Mouse (Mus musculus) myocyte (in vitro differentiated cells): ENCODE measurements at regions not wholly inside any gene's neighbourhood (a gene's known extent, or its start where the extent isn't known, plus 50 kb on each side); places are given as distances from the start of the nearest gene placed in this dataset.
"Not testable (repeated sequence)": the region's sequence is repeated elsewhere in the genome, so short reads cannot be mapped to it uniquely, and the experiment has no call there.

Experiments used
- H3K27me3 ChIP-seq: one replicate; pipeline ENCODE4 v1.6.1; 2011; ENCODE audit not compliant: control insufficient read depth, insufficient read depth, insufficient read length
- H3K36me3 ChIP-seq: one replicate; pipeline ENCODE4 v1.6.1; 2011; ENCODE audit not compliant: control insufficient read depth, insufficient read depth
- H3K4me2 ChIP-seq: one replicate; pipeline ENCODE4 v1.6.1; 2011; ENCODE audit warnings: low read depth, control low read depth
- H3K4me3 ChIP-seq: one replicate; pipeline ENCODE4 v1.5.1; 2011; ENCODE audit warnings: mild to moderate bottlenecking, control low read depth, moderate library complexity
- H3K79me2 ChIP-seq: one replicate; pipeline ENCODE4 v1.6.1; 2011; ENCODE audit not compliant: control insufficient read depth, insufficient read depth
- H3ac ChIP-seq: one replicate; pipeline ENCODE4 v1.6.1; 2011; ENCODE audit not compliant: control insufficient read depth, insufficient read length
- CEBPB ChIP-seq: IDR thresholded peaks from 2 replicates; pipeline ENCODE4 v1.6.1; 2011; ENCODE audit warnings: mild to moderate bottlenecking, moderate library complexity; ENCODE audit not compliant: poor library complexity, insufficient read depth, severe bottlenecking
- E2F4 ChIP-seq: IDR thresholded peaks from one replicate; pipeline ENCODE4 v1.6.1; 2011; ENCODE audit warnings: mild to moderate bottlenecking, control low read depth, moderate library complexity; ENCODE audit not compliant: insufficient read depth
- MAX ChIP-seq: IDR thresholded peaks from one replicate; pipeline ENCODE4 v1.6.1; 2011; ENCODE audit warnings: low read depth, mild to moderate bottlenecking, control low read depth
- MYOD1 ChIP-seq, 3 experiments: IDR thresholded peaks; one replicate each; pipeline ENCODE4 v1.6.1; 2011; ENCODE audit warnings: control low read depth in 2 of 3, low read depth in 2 of 3, mild to moderate bottlenecking in 2 of 3, moderate library complexity in 1 of 3; ENCODE audit not compliant: insufficient read length in 2 of 3, control insufficient read depth in 1 of 3
- MYOG ChIP-seq, 3 experiments: IDR thresholded peaks; one replicate each; pipeline ENCODE4 v1.6.1; 2011; ENCODE audit warnings: control low read depth in 2 of 3, low read depth in 2 of 3, mild to moderate bottlenecking in 2 of 3; ENCODE audit not compliant: insufficient read length in 2 of 3, control insufficient read depth in 1 of 3, insufficient read depth in 1 of 3
- POLR2A ChIP-seq: IDR thresholded peaks from one replicate; pipeline ENCODE4 v1.6.1; 2011; ENCODE audit warnings: low read depth, mild to moderate bottlenecking, control low read depth, moderate library complexity; ENCODE audit not compliant: insufficient read length
- POLR2AphosphoS2 ChIP-seq: IDR thresholded peaks from one replicate; pipeline ENCODE4 v1.6.1; 2011; ENCODE audit warnings: low read depth, control low read depth; ENCODE audit not compliant: insufficient read length
- REST ChIP-seq: IDR thresholded peaks from one replicate; pipeline ENCODE4 v1.6.1; 2011; ENCODE audit warnings: mild to moderate bottlenecking, control low read depth, moderate library complexity; ENCODE audit not compliant: insufficient read depth, insufficient read length
- SRF ChIP-seq: IDR thresholded peaks from one replicate; pipeline ENCODE4 v1.6.1; 2011; ENCODE audit warnings: low read depth; ENCODE audit not compliant: control insufficient read depth, insufficient read length
- TCF12 ChIP-seq: IDR thresholded peaks from one replicate; pipeline ENCODE4 v1.6.1; 2011; ENCODE audit warnings: mild to moderate bottlenecking, control low read depth; ENCODE audit not compliant: poor library complexity, insufficient read depth, severe bottlenecking
- TCF3 ChIP-seq: IDR thresholded peaks from one replicate; pipeline ENCODE4 v1.6.1; 2011; ENCODE audit warnings: low read depth, control low read depth; ENCODE audit not compliant: insufficient read length
- USF1 ChIP-seq: IDR thresholded peaks from one replicate; pipeline ENCODE4 v1.6.1; 2011; ENCODE audit warnings: low read depth, mild to moderate bottlenecking, control low read depth, moderate library complexity

GRCm38 (mm10) chr2:78309361-78309760, 363.2 kb upstream of the Cwc22 start:
- H3K4me2 ChIP-seq: no peak overlapping the region
- H3ac ChIP-seq: no peak overlapping the region
- H3K36me3 ChIP-seq: no peaks in the 10 kb centered on the region
- H3K27me3 ChIP-seq: no peaks in the 10 kb centered on the region
- no peak overlapping the region for H3K4me3 ChIP-seq
- TF ChIP-seq POLR2AphosphoS2 (no peak), MAX (no peak), POLR2A (no peak), E2F4 (no peak), CEBPB (no peak), REST (no peak)
- H3K79me2 ChIP-seq: no peaks in the 10 kb centered on the region

GRCm38 (mm10) chr2:78306897-78307296, 360.7 kb upstream of the Cwc22 start:
- no peak overlapping the region for H3K4me2 ChIP-seq
- no peaks in the 10 kb centered on the region for H3K36me3 ChIP-seq
- H3K79me2 ChIP-seq: no peaks in the 10 kb centered on the region
- H3ac ChIP-seq: no peak overlapping the region
- TF ChIP-seq MAX (no peak), CEBPB (no peak), POLR2A (no peak), USF1 (no peak), SRF (no peak), MYOG (IDR thresholded peaks at IDR 0.05; ENCODE audit: control insufficient read depth in 1 of 3, insufficient read depth in 1 of 3, insufficient read length in 2 of 3, low read depth in 2 of 3) (no peak)
- H3K27me3 ChIP-seq: no peaks in the 10 kb centered on the region
- no peak overlapping the region for H3K4me3 ChIP-seq

- no peaks in the 10 kb centered on the region for H3K27me3 ChIP-seq
- H3K4me3 ChIP-seq: no peak overlapping the region
- no peaks in the 10 kb centered on the region for H3K36me3 ChIP-seq
- TF ChIP-seq TCF3 (no peak), USF1 (no peak), E2F4 (no peak), CEBPB (no peak), MYOG (IDR thresholded peaks at IDR 0.05; ENCODE audit: control insufficient read depth in 1 of 3, insufficient read depth in 1 of 3, insufficient read length in 2 of 3, low read depth in 2 of 3) (no peak), MAX (no peak), POLR2A (no peak), TCF12 (no peak), MYOD1 (IDR thresholded peaks at IDR 0.05; ENCODE audit: control insufficient read depth in 1 of 3, insufficient read length in 2 of 3, low read depth in 2 of 3) (no peak), REST (no peak), POLR2AphosphoS2 (no peak)
- H3K79me2 ChIP-seq: no peaks in the 10 kb centered on the region
- no peak overlapping the region for H3ac ChIP-seq
- no peak overlapping the region for H3K4me2 ChIP-seq
These were observed 345.5 kb upstream of the Cwc22 start for GRCm38 (mm10) chr2:78291665-78292064.

- Histone ChIP-seq H3K4me3 (no peak overlapping the region), H3K79me2 (no peaks in the 10 kb centered on the region), H3K36me3 (no peaks in the 10 kb centered on the region), H3K27me3 (no peaks in the 10 kb centered on the region), H3ac (no peak overlapping the region), H3K4me2 (no peak overlapping the region)
- TF ChIP-seq POLR2AphosphoS2 (no peak), MYOG (IDR thresholded peaks at IDR 0.05; ENCODE audit: control insufficient read depth in 1 of 3, insufficient read depth in 1 of 3, insufficient read length in 2 of 3, low read depth in 2 of 3) (no peak), TCF12 (no peak), USF1 (no peak)
These were observed 338.6 kb upstream of the Cwc22 start for GRCm38 (mm10) chr2:78284806-78285205.

- no peak overlapping the region for H3ac ChIP-seq
- H3K36me3 ChIP-seq: no peaks in the 10 kb centered on the region
- H3K27me3 ChIP-seq: no peaks in the 10 kb centered on the region
- H3K79me2 ChIP-seq: no peaks in the 10 kb centered on the region
- H3K4me3 ChIP-seq: no peak overlapping the region
- TF ChIP-seq TCF3: no peak
- TF ChIP-seq MYOD1 (IDR thresholded peaks at IDR 0.05; ENCODE audit: control insufficient read depth in 1 of 3, insufficient read length in 2 of 3, low read depth in 2 of 3): no peak
- no peak for TF ChIP-seq CEBPB
- TF ChIP-seq E2F4: no peak
- no peak for TF ChIP-seq SRF
- TF ChIP-seq MAX: no peak
- no peak for TF ChIP-seq TCF12
- TF ChIP-seq REST: no peak
- TF ChIP-seq POLR2A: no peak
- no peak for TF ChIP-seq USF1
- TF ChIP-seq POLR2AphosphoS2: no peak
- no peak for TF ChIP-seq MYOG (IDR thresholded peaks at IDR 0.05; ENCODE audit: control insufficient read depth in 1 of 3, insufficient read depth in 1 of 3, insufficient read length in 2 of 3, low read depth in 2 of 3)
- H3K4me2 ChIP-seq: no peak overlapping the region
These were observed 337.4 kb upstream of the Cwc22 start for GRCm38 (mm10) chr2:78283605-78284004.

- H3K79me2 ChIP-seq, H3K36me3 ChIP-seq, H3ac ChIP-seq, H3K4me3 ChIP-seq, H3K4me2 ChIP-seq, H3K27me3 ChIP-seq: not testable (repeated sequence)
These were observed 335.7 kb upstream of the Cwc22 start for GRCm38 (mm10) chr2:78281846-78282245.
